Mouse (Mus musculus) lung, postnatal 0 days (tissue): ENCODE results near the gene N4bp2.

ENCODE experiments used
- CTCF ChIP-seq: IDR thresholded peaks from 2 replicates; pipeline ENCODE4 v1.5.1; 2016; ENCODE audit warnings: antibody characterized with exemption, mild to moderate bottlenecking
- EP300 ChIP-seq: IDR thresholded peaks from 2 replicates; pipeline ENCODE4 v1.6.1; 2016; ENCODE audit warnings: antibody characterized with exemption, mild to moderate bottlenecking, control low read depth

GRCm38 (mm10) chr5:65765635-65765911 is 2.3 kb downstream of the N4bp2 start:
- TF ChIP-seq CTCF (no peak), EP300 (no peak)
